Mouse (Mus musculus) neural tube, embryonic 13.5 days (tissue): ENCODE measurements around the gene Olfr220. TPM values are rescaled to one million over a fixed set of nuclear protein-coding genes. Genes with fewer than 3 reads are reported as not detected.

Source experiments
- polyA plus RNA-seq: library from polyadenylated mRNA; unstranded; fragments of >200 nt; fragmentation: Nextera tagmentation; extraction: Ambion mirVana; gene quantifications from 2 replicates; pipeline ENCODE4 v1.2.1, GENCODE M21; 2015

Gene Olfr220
- polyA plus RNA-seq, 1 experiment from 2014 or later = not detected

Other genes with a start within 250 kb of the Olfr220 start
- not detected in 2 replicates for gene Olfr419, start 190.0 kb upstream of the Olfr220 start, polyA plus RNA-seq
- not detected in 2 replicates for gene Mptx1, start 111.6 kb upstream of the Olfr220 start, polyA plus RNA-seq
- not detected in 2 replicates for gene Olfr417, start 77.0 kb upstream of the Olfr220 start, polyA plus RNA-seq
- not detected in 2 replicates for gene Olfr248, start 51.0 kb upstream of the Olfr220 start, polyA plus RNA-seq
- not detected in 2 replicates for gene Olfr414, start 18.0 kb upstream of the Olfr220 start, polyA plus RNA-seq
- gene Fmn2, start 59.7 kb downstream of the Olfr220 start, polyA plus RNA-seq = 8.1 and 8.5 TPM in 2 replicates